Mouse (Mus musculus): ENCODE results near the gene Ly6g6d. TPM values are rescaled to one million over a fixed set of nuclear protein-coding genes. Genes with fewer than 3 reads are reported as not detected.

Ly6g6d gene
- polyA plus RNA-seq, 1 experiment, result 3.0 TPM

Other genes starting within 250 kb of the Ly6g6d start
- 46.3 and 66.7 TPM in 2 replicates for gene Stk19, start 241.1 kb downstream of the Ly6g6d start, polyA plus RNA-seq (2012; rRNA removed)
- 70.9 and 71.2 TPM in 2 replicates for gene Dxo, start 241.0 kb downstream of the Ly6g6d start, polyA plus RNA-seq (2012; rRNA removed)
- 65.5 and 77.4 TPM in 2 replicates for gene Skiv2l, start 227.9 kb downstream of the Ly6g6d start, polyA plus RNA-seq (2012; rRNA removed)
- 94.0 and 142 TPM in 2 replicates for gene Nelfe, start 227.7 kb downstream of the Ly6g6d start, polyA plus RNA-seq (2012; rRNA removed)
- gene Cfb, start 215.5 kb downstream of the Ly6g6d start, polyA plus RNA-seq (2012; rRNA removed), result 1.9 and 6.9 TPM in 2 replicates
- 73.5 and 98.0 TPM in 2 replicates for gene Zbtb12, start 198.6 kb downstream of the Ly6g6d start, polyA plus RNA-seq (2012; rRNA removed)
- gene Gm20547, start 196.0 kb downstream of the Ly6g6d start, polyA plus RNA-seq (2012; rRNA removed), result not detected in 2 replicates
- 1.6 and 2.2 TPM in 2 replicates for gene C2, start 179.8 kb downstream of the Ly6g6d start, polyA plus RNA-seq (2012; rRNA removed)
- 218 and 222 TPM in 2 replicates for gene Ehmt2, start 179.6 kb downstream of the Ly6g6d start, polyA plus RNA-seq (2012; rRNA removed)
- gene Slc44a4, start 163.6 kb downstream of the Ly6g6d start, polyA plus RNA-seq (2012; rRNA removed), result 0.08 and 0.11 TPM in 2 replicates
- 14.5 and 15.9 TPM in 2 replicates for gene Neu1, start 146.8 kb downstream of the Ly6g6d start, polyA plus RNA-seq (2012; rRNA removed)
- gene Hspa1b, start 118.8 kb downstream of the Ly6g6d start, polyA plus RNA-seq (2012; rRNA removed), result 3.0 and 3.4 TPM in 2 replicates
- not detected in 2 replicates for gene Gm20481, start 108.2 kb downstream of the Ly6g6d start, polyA plus RNA-seq (2012; rRNA removed)
- gene Hspa1a, start 105.9 kb downstream of the Ly6g6d start, polyA plus RNA-seq (2012; rRNA removed), result 1.4 and 2.2 TPM in 2 replicates
- 0.22 and 0.31 TPM in 2 replicates for gene Hspa1l, start 105.4 kb downstream of the Ly6g6d start, polyA plus RNA-seq (2012; rRNA removed)
- gene Lsm2, start 96.2 kb downstream of the Ly6g6d start, polyA plus RNA-seq (2012; rRNA removed), result 98.3 and 206 TPM in 2 replicates
- 127 and 135 TPM in 2 replicates for gene Vars, start 77.1 kb downstream of the Ly6g6d start, polyA plus RNA-seq (2012; rRNA removed)
- gene Vwa7, start 61.5 kb downstream of the Ly6g6d start, polyA plus RNA-seq (2012; rRNA removed), result 0.60 and 0.76 TPM in 2 replicates
- 6.4 and 8.8 TPM in 2 replicates for gene Sapcd1, start 50.0 kb downstream of the Ly6g6d start, polyA plus RNA-seq (2012; rRNA removed)
- gene Msh5, start 31.3 kb downstream of the Ly6g6d start, polyA plus RNA-seq (2012; rRNA removed), result 6.7 and 11.0 TPM in 2 replicates
- gene Clic1, start 28.1 kb downstream of the Ly6g6d start, polyA plus RNA-seq (2012; rRNA removed), result 122 and 142 TPM in 2 replicates
- gene Ddah2, start 19.0 kb downstream of the Ly6g6d start, polyA plus RNA-seq (2012; rRNA removed), result 392 and 957 TPM in 2 replicates
- 0.19 and 0.28 TPM in 2 replicates for gene Ly6g6c, start 12.7 kb downstream of the Ly6g6d start, polyA plus RNA-seq (2012; rRNA removed)
- gene Mpig6b, start 11.9 kb downstream of the Ly6g6d start, polyA plus RNA-seq (2012; rRNA removed), result 0.67 and 0.88 TPM in 2 replicates
- 0.18 and 0.29 TPM in 2 replicates for gene Ly6g6e, start 1.2 kb downstream of the Ly6g6d start, polyA plus RNA-seq (2012; rRNA removed)
- 0.83 and 1.1 TPM in 2 replicates for gene Ly6g6f, start 7.5 kb upstream of the Ly6g6d start, polyA plus RNA-seq (2012; rRNA removed)
- 39.3 and 52.2 TPM in 2 replicates for gene Abhd16a, start 11.2 kb upstream of the Ly6g6d start, polyA plus RNA-seq (2012; rRNA removed)
- gene Ly6g5c, start 30.2 kb upstream of the Ly6g6d start, polyA plus RNA-seq (2012; rRNA removed), result not detected in 2 replicates
- 1.1 and 2.1 TPM in 2 replicates for gene Ly6g5b, start 37.4 kb upstream of the Ly6g6d start, polyA plus RNA-seq (2012; rRNA removed)
- gene Gpank1, start 43.4 kb upstream of the Ly6g6d start, polyA plus RNA-seq (2012; rRNA removed), result 19.6 and 31.0 TPM in 2 replicates
- 156 and 178 TPM in 2 replicates for gene Csnk2b, start 44.0 kb upstream of the Ly6g6d start, polyA plus RNA-seq (2012; rRNA removed)
- 5.3 and 13.0 TPM in 2 replicates for gene D17H6S53E, start 48.3 kb upstream of the Ly6g6d start, polyA plus RNA-seq (2012; rRNA removed)
- gene Apom, start 54.0 kb upstream of the Ly6g6d start, polyA plus RNA-seq (2012; rRNA removed), result 10.2 and 22.4 TPM in 2 replicates
- 201 and 247 TPM in 2 replicates for gene Bag6, start 57.1 kb upstream of the Ly6g6d start, polyA plus RNA-seq (2012; rRNA removed)
- gene Prrc2a, start 86.8 kb upstream of the Ly6g6d start, polyA plus RNA-seq (2012; rRNA removed), result 320 and 416 TPM in 2 replicates
- 3.3 and 4.8 TPM in 2 replicates for gene Aif1, start 98.0 kb upstream of the Ly6g6d start, polyA plus RNA-seq (2012; rRNA removed)
- gene Lst1, start 110.4 kb upstream of the Ly6g6d start, polyA plus RNA-seq (2012; rRNA removed), result 7.8 and 12.4 TPM in 2 replicates
- gene Ltb, start 116.4 kb upstream of the Ly6g6d start, polyA plus RNA-seq (2012; rRNA removed), result 0.25 and 0.34 TPM in 2 replicates
- gene Tnf, start 123.9 kb upstream of the Ly6g6d start, polyA plus RNA-seq (2012; rRNA removed), result 0.07 and 0.09 TPM in 2 replicates
- gene Lta, start 127.3 kb upstream of the Ly6g6d start, polyA plus RNA-seq (2012; rRNA removed), result 0.04 and 0.07 TPM in 2 replicates
- gene Gm16181, start 142.8 kb upstream of the Ly6g6d start, polyA plus RNA-seq (2012; rRNA removed), result not detected in 2 replicates
- 17.3 and 17.7 TPM in 2 replicates for gene Atp6v1g2, start 155.6 kb upstream of the Ly6g6d start, polyA plus RNA-seq (2012; rRNA removed)
- gene Nfkbil1, start 157.7 kb upstream of the Ly6g6d start, polyA plus RNA-seq (2012; rRNA removed), result 12.8 and 19.3 TPM in 2 replicates
- 967 and 1,050 TPM in 2 replicates for gene Ddx39b, start 163.7 kb upstream of the Ly6g6d start, polyA plus RNA-seq (2012; rRNA removed)
- 19.9 and 27.4 TPM in 2 replicates for gene H2-D1, start 184.7 kb upstream of the Ly6g6d start, polyA plus RNA-seq (2012; rRNA removed)
- gene H2-Q1, start 242.3 kb upstream of the Ly6g6d start, polyA plus RNA-seq (2012; rRNA removed), result 0.04 and 0.06 TPM in 2 replicates